Mouse (Mus musculus) embryonic facial prominence, embryonic 11.5 days (tissue): ENCODE results near the gene Dnajc7. TPM values are rescaled to one million over a fixed set of nuclear protein-coding genes. Genes with fewer than 3 reads are reported as not detected.
"Not testable (repeated sequence)": the region's sequence is repeated elsewhere in the genome, so short reads cannot be mapped to it uniquely, and the experiment has no call there.

ENCODE experiments used
- ATAC-seq: fragments of 200-750 bp; cut with Nextera tagmentation; replicated peaks from 2 replicates; pipeline ENCODE4 v1.8.0; 2017; ENCODE audit warnings: low read depth; ENCODE audit not compliant: insufficient number of reproducible peaks, low FRiP score, low TSS enrichment
- DNase-seq: peaks from one replicate; pipeline ENCODE4 v3.0.0-alpha.2; 2015; ENCODE audit warnings: low spot score
- H3K27ac ChIP-seq: fragments of 300-500 bp; sonication (generic); replicated peaks from 2 replicates; pipeline ENCODE4 v1.5.1; 2014; ENCODE audit warnings: mild to moderate bottlenecking, low read depth, low read length, control low read depth
- H3K27me3 ChIP-seq: fragments of 300-500 bp; sonication (generic); 2 replicates; pipeline ENCODE4 v1.6.1; 2014; ENCODE audit warnings: mild to moderate bottlenecking, low read length, moderate library complexity, mixed read lengths; ENCODE audit not compliant: control insufficient read depth, insufficient read depth
- H3K36me3 ChIP-seq: fragments of 300-500 bp; sonication (generic); replicated peaks from 2 replicates; pipeline ENCODE4 v1.6.1; 2014; ENCODE audit warnings: low read depth, mild to moderate bottlenecking, low read length, moderate library complexity, mixed read lengths; ENCODE audit not compliant: control insufficient read depth, insufficient read depth
- H3K4me1 ChIP-seq: fragments of 300-500 bp; sonication (generic); 2 replicates; pipeline ENCODE4 v1.6.1; 2014; ENCODE audit warnings: low read length, mixed read lengths; ENCODE audit not compliant: control insufficient read depth, insufficient read depth
- H3K4me2 ChIP-seq: fragments of 300-500 bp; sonication (generic); 2 replicates; pipeline ENCODE4 v1.6.1; 2014; ENCODE audit warnings: low read depth, mild to moderate bottlenecking, control low read depth, low read length, moderate library complexity
- H3K4me3 ChIP-seq: fragments of 300-500 bp; sonication (generic); 2 replicates; pipeline ENCODE4 v1.5.1; 2014; ENCODE audit warnings: low read depth, low read length, control low read depth
- H3K9ac ChIP-seq: fragments of 300-500 bp; sonication (generic); replicated peaks from 2 replicates; pipeline ENCODE4 v1.6.1; 2014; ENCODE audit warnings: mild to moderate bottlenecking, control low read depth, low read length
- H3K9me3 ChIP-seq: fragments of 300-500 bp; sonication (generic); replicated peaks from 2 replicates; pipeline ENCODE4 v1.6.1; 2016; ENCODE audit warnings: mild to moderate bottlenecking, low read length, inconsistent platforms, mixed read lengths; ENCODE audit not compliant: control insufficient read depth
- WGBS: fragments of 180-500 bp; shearing (Covaris S2); extraction: QIAGEN DNeasy Blood & Tissue Kit; methylation state at CpG from one replicate; pipeline ENCODE4 v1.1.7; 2014; 5-methylcytosine and 5-hydroxymethylcytosine counted together
- polyA plus RNA-seq: library from polyadenylated mRNA; unstranded; fragments of >200 nt; fragmentation: Nextera tagmentation; extraction: Ambion mirVana; gene quantifications from 2 replicates; pipeline ENCODE4 v1.2.1, GENCODE M21; 2014

Gene Dnajc7
- polyA plus RNA-seq, result 80.0 and 83.9 TPM in 2 replicates

GRCm38 (mm10) chr11:100619982-100620381, at the start of gene Dnajc7:
TSS of gene Dnajc7 (minus strand) at chr11:100620168.
- WGBS, result 4% methylated on average over 11 of the region's 11 CpGs
- H3K36me3 ChIP-seq, result no peaks in the 10 kb centered on the region
- peaks cover 2% of the 10 kb centered on the region; the same call in 1 of the 2 replicates for H3K4me1 ChIP-seq
- H3K27me3 ChIP-seq, result no peaks in the 10 kb centered on the region
- H3K4me2 ChIP-seq, result peak within 1 kb of the TSS; percentile 75
- ATAC-seq, result no peak
- H3K9ac ChIP-seq, result peak within 1 kb of the TSS; percentile 74
- peak within 1 kb of the TSS; percentile 77 for H3K27ac ChIP-seq
- no peak for DNase-seq
- H3K9me3 ChIP-seq, result no peaks in the 10 kb centered on the region
- peak within 1 kb of the TSS; percentile 72 for H3K4me3 ChIP-seq

GRCm38 (mm10) chr11:100659806-100660205, 39.8 kb upstream of the Dnajc7 start:
- DNase-seq (no peak), ATAC-seq (no peak)
- Histone ChIP-seq H3K4me2 (no peak overlapping the region), H3K9ac (no peak overlapping the region), H3K4me3 (no peak overlapping the region), H3K36me3 (no peaks in the 10 kb centered on the region), H3K9me3 (no peaks in the 10 kb centered on the region), H3K27me3 (no peaks in the 10 kb centered on the region), H3K4me1 (no peaks in the 10 kb centered on the region), H3K27ac (no peak overlapping the region)
- WGBS, result 69% methylated on average over 10 of the region's 10 CpGs

GRCm38 (mm10) chr11:100656458-100656857, 36.5 kb upstream of the Dnajc7 start:
- Histone ChIP-seq H3K4me3 (no peak overlapping the region), H3K27me3 (no peaks in the 10 kb centered on the region), H3K27ac (no peak overlapping the region), H3K4me2 (peak overlapping the region; percentile 1; the same call in 1 of the 2 replicates), H3K4me1 (no peaks in the 10 kb centered on the region), H3K36me3 (no peaks in the 10 kb centered on the region), H3K9ac (no peak overlapping the region), H3K9me3 (no peaks in the 10 kb centered on the region)
- WGBS, result 8% methylated on average over 6 of the region's 6 CpGs
- DNase-seq, result peak; percentile 55
- ATAC-seq, result 0 out of 2 replicates have a peak, but pooled peaks have one; percentile 48

- not testable (repeated sequence) for H3K27ac ChIP-seq, H3K4me2 ChIP-seq, H3K36me3 ChIP-seq, H3K4me3 ChIP-seq, H3K9me3 ChIP-seq, H3K4me1 ChIP-seq, H3K27me3 ChIP-seq, H3K9ac ChIP-seq, ATAC-seq
- 51% methylated on average over 2 of the region's 3 CpGs for WGBS
- peak; percentile 14 for DNase-seq
These were observed 35.6 kb upstream of the Dnajc7 start for GRCm38 (mm10) chr11:100655589-100655988.

GRCm38 (mm10) chr11:100651748-100652147, 31.8 kb upstream of the Dnajc7 start:
- ATAC-seq (no peak), DNase-seq (no peak)
- Histone ChIP-seq H3K4me2 (no peak overlapping the region), H3K9me3 (no peaks in the 10 kb centered on the region), H3K27ac (no peak overlapping the region), H3K27me3 (peaks cover 2% of the 10 kb centered on the region), H3K4me3 (no peak overlapping the region), H3K9ac (no peak overlapping the region), H3K36me3 (no peaks in the 10 kb centered on the region), H3K4me1 (no peaks in the 10 kb centered on the region)
- WGBS, result 18% methylated on average over 3 of the region's 3 CpGs

- H3K4me1 ChIP-seq, result no peaks in the 10 kb centered on the region
- H3K9ac ChIP-seq, result no peak overlapping the region
- no peaks in the 10 kb centered on the region for H3K36me3 ChIP-seq
- H3K4me2 ChIP-seq, result no peak overlapping the region
- WGBS, result 14% methylated on average over 8 of the region's 8 CpGs
- ATAC-seq (0 out of 2 replicates have a peak, but pooled peaks have one; percentile 12), DNase-seq (no peak)
- no peak overlapping the region for H3K4me3 ChIP-seq
- peaks cover 2% of the 10 kb centered on the region for H3K27me3 ChIP-seq
- H3K27ac ChIP-seq, result no peak overlapping the region
- no peaks in the 10 kb centered on the region for H3K9me3 ChIP-seq
These were observed 31.2 kb upstream of the Dnajc7 start for GRCm38 (mm10) chr11:100651205-100651604.

GRCm38 (mm10) chr11:100648405-100648804, 28.4 kb upstream of the Dnajc7 start:
- Histone ChIP-seq H3K4me1 (no peaks in the 10 kb centered on the region), H3K9me3 (no peaks in the 10 kb centered on the region), H3K4me3 (no peak overlapping the region), H3K27ac (no peak overlapping the region), H3K27me3 (peaks cover 2% of the 10 kb centered on the region), H3K4me2 (no peak overlapping the region), H3K36me3 (no peaks in the 10 kb centered on the region), H3K9ac (no peak overlapping the region)
- ATAC-seq, result no peak
- DNase-seq, result no peak
- 86% methylated on average over 8 of the region's 8 CpGs for WGBS

- Histone ChIP-seq H3K4me1 (no peaks in the 10 kb centered on the region), H3K27me3 (peaks cover 2% of the 10 kb centered on the region), H3K4me2 (no peak overlapping the region), H3K36me3 (no peaks in the 10 kb centered on the region), H3K9ac (no peak overlapping the region), H3K9me3 (no peaks in the 10 kb centered on the region), H3K4me3 (no peak overlapping the region), H3K27ac (no peak overlapping the region)
- 3% methylated on average over 1 of the region's 1 CpGs for WGBS
- DNase-seq, result peak; percentile 58
- ATAC-seq, result no peak
These were observed 26.3 kb upstream of the Dnajc7 start for GRCm38 (mm10) chr11:100646265-100646664.
